Mouse (Mus musculus) forebrain, embryonic 15.5 days (tissue): ENCODE data around the gene Tmprss11b. TPM values are rescaled to one million over a fixed set of nuclear protein-coding genes. Genes with fewer than 3 reads are reported as not detected.
"Not testable (repeated sequence)": the region's sequence is repeated elsewhere in the genome, so short reads cannot be mapped to it uniquely, and the experiment has no call there.

Experiments
- ATAC-seq: fragments of 200-750 bp; cut with Nextera tagmentation; replicated peaks from 2 replicates; pipeline ENCODE4 v1.8.0; 2017; ENCODE audit warnings: mild to moderate bottlenecking, moderate TSS enrichment, moderate library complexity
- H3K27ac ChIP-seq: fragments of 300-500 bp; sonication (generic); replicated peaks from 2 replicates; pipeline ENCODE4 v1.5.1; 2015; ENCODE audit warnings: mild to moderate bottlenecking, inconsistent platforms
- H3K27me3 ChIP-seq: fragments of 300-500 bp; sonication (generic); 2 replicates; pipeline ENCODE4 v1.6.1; 2015; ENCODE audit warnings: inconsistent platforms
- H3K36me3 ChIP-seq: fragments of 300-500 bp; sonication (generic); 2 replicates; pipeline ENCODE4 v1.6.1; 2015; ENCODE audit warnings: mild to moderate bottlenecking, inconsistent platforms
- H3K4me1 ChIP-seq: fragments of 300-500 bp; sonication (generic); 2 replicates; pipeline ENCODE4 v1.6.1; 2015; ENCODE audit warnings: inconsistent platforms
- H3K4me2 ChIP-seq: fragments of 300-500 bp; sonication (generic); replicated peaks from 2 replicates; pipeline ENCODE4 v1.6.1; 2015; ENCODE audit warnings: mild to moderate bottlenecking, inconsistent platforms
- H3K4me3 ChIP-seq: fragments of 300-500 bp; sonication (generic); 2 replicates; pipeline ENCODE4 v1.5.1; 2015; ENCODE audit warnings: mild to moderate bottlenecking, inconsistent platforms
- H3K9ac ChIP-seq: fragments of 300-500 bp; sonication (generic); replicated peaks from 2 replicates; pipeline ENCODE4 v1.6.1; 2015; ENCODE audit warnings: mild to moderate bottlenecking, inconsistent platforms
- H3K9me3 ChIP-seq: fragments of 300-500 bp; sonication (generic); 2 replicates; pipeline ENCODE4 v1.6.1; 2016; ENCODE audit warnings: inconsistent platforms
- WGBS: fragments of 180-500 bp; shearing (Covaris S2); methylation state at CpG from one replicate; pipeline ENCODE4 v1.1.7; 2015; ENCODE audit warnings: mixed read lengths; 5-methylcytosine and 5-hydroxymethylcytosine counted together
- polyA plus RNA-seq: library from polyadenylated mRNA; unstranded; fragments of >200 nt; fragmentation: Nextera tagmentation; extraction: Ambion mirVana; gene quantifications from 2 replicates; pipeline ENCODE4 v1.2.1, GENCODE M21; 2015

Gene Tmprss11b
- polyA plus RNA-seq, result not detected in 2 replicates

GRCm38 (mm10) chr5:86676262-86676661 is at the start of gene Tmprss11b:
Tmprss11b (minus strand) TSS chr5:86676362.
- 89% methylated on average over 5 of the region's 5 CpGs for WGBS
- no peak within 1 kb of the TSS for H3K4me3 ChIP-seq
- H3K9ac ChIP-seq, result no peak within 1 kb of the TSS
- no peak for ATAC-seq
- H3K9me3 ChIP-seq, result no peaks in the 10 kb centered on the region
- no peaks in the 10 kb centered on the region for H3K36me3 ChIP-seq
- no peaks in the 10 kb centered on the region for H3K4me1 ChIP-seq
- H3K27ac ChIP-seq, result no peak within 1 kb of the TSS
- no peaks in the 10 kb centered on the region for H3K27me3 ChIP-seq
- H3K4me2 ChIP-seq, result no peak within 1 kb of the TSS

- no peak overlapping the region for H3K4me3 ChIP-seq
- no peak for ATAC-seq
- no peak overlapping the region for H3K27ac ChIP-seq
- H3K36me3 ChIP-seq, result no peaks in the 10 kb centered on the region
- H3K27me3 ChIP-seq, result no peaks in the 10 kb centered on the region
- H3K4me1 ChIP-seq, result no peaks in the 10 kb centered on the region
- no peaks in the 10 kb centered on the region for H3K9me3 ChIP-seq
- H3K4me2 ChIP-seq, result no peak overlapping the region
- H3K9ac ChIP-seq, result no peak overlapping the region
Observed at GRCm38 (mm10) chr5:86725021-86725420, 48.9 kb upstream of the Tmprss11b start.

- H3K9ac ChIP-seq, result no peak overlapping the region
- 42% methylated on average over 2 of the region's 2 CpGs for WGBS
- no peak for ATAC-seq
Observed at GRCm38 (mm10) chr5:86722820-86723460, 46.8 kb upstream of the Tmprss11b start.

GRCm38 (mm10) chr5:86714967-86715366 is 38.8 kb upstream of the Tmprss11b start:
- no peak for ATAC-seq
- no peaks in the 10 kb centered on the region for H3K4me1 ChIP-seq
- WGBS, result 92% methylated on average over 2 of the region's 2 CpGs

More at GRCm38 (mm10) chr5:86722820-86723460, 46.8 kb upstream of the Tmprss11b start:
- H3K27ac ChIP-seq, result no peak overlapping the region
- no peaks in the 10 kb centered on the region for H3K9me3 ChIP-seq
- no peaks in the 10 kb centered on the region for H3K4me1 ChIP-seq
- no peak overlapping the region for H3K4me3 ChIP-seq
- no peak overlapping the region for H3K4me2 ChIP-seq
- no peaks in the 10 kb centered on the region for H3K36me3 ChIP-seq
- no peaks in the 10 kb centered on the region for H3K27me3 ChIP-seq

GRCm38 (mm10) chr5:86704923-86705322 is 28.8 kb upstream of the Tmprss11b start:
- no peak overlapping the region for H3K4me2 ChIP-seq
- no peak overlapping the region for H3K27ac ChIP-seq
- no peaks in the 10 kb centered on the region for H3K9me3 ChIP-seq
- H3K4me1 ChIP-seq, result no peaks in the 10 kb centered on the region
- 88% methylated on average over 3 of the region's 3 CpGs for WGBS
- no peaks in the 10 kb centered on the region for H3K27me3 ChIP-seq
- no peak for ATAC-seq
- no peaks in the 10 kb centered on the region for H3K36me3 ChIP-seq
- H3K9ac ChIP-seq, result no peak overlapping the region
- H3K4me3 ChIP-seq, result no peak overlapping the region

More at GRCm38 (mm10) chr5:86714967-86715366, 38.8 kb upstream of the Tmprss11b start:
- H3K4me2 ChIP-seq, result no peak overlapping the region
- no peaks in the 10 kb centered on the region for H3K36me3 ChIP-seq
- no peak overlapping the region for H3K27ac ChIP-seq
- no peak overlapping the region for H3K9ac ChIP-seq
- no peaks in the 10 kb centered on the region for H3K27me3 ChIP-seq
- H3K4me3 ChIP-seq, result no peak overlapping the region
- no peaks in the 10 kb centered on the region for H3K9me3 ChIP-seq

- WGBS, result 56% methylated on average over 4 of the region's 4 CpGs
- H3K27me3 ChIP-seq, result no peaks in the 10 kb centered on the region
- no peak for ATAC-seq
Observed at GRCm38 (mm10) chr5:86684667-86685066, 8.5 kb upstream of the Tmprss11b start.

GRCm38 (mm10) chr5:86649185-86649584 is 27.0 kb downstream of the Tmprss11b start:
- not testable (repeated sequence) for H3K27me3 ChIP-seq, ATAC-seq, H3K9ac ChIP-seq, H3K4me1 ChIP-seq, H3K36me3 ChIP-seq, H3K4me3 ChIP-seq, H3K9me3 ChIP-seq, H3K27ac ChIP-seq, H3K4me2 ChIP-seq
- WGBS, result 30% methylated on average over 4 of the region's 4 CpGs

More at GRCm38 (mm10) chr5:86684667-86685066, 8.5 kb upstream of the Tmprss11b start:
- Histone ChIP-seq H3K4me1 (no peaks in the 10 kb centered on the region), H3K9ac (no peak overlapping the region), H3K4me3 (no peak overlapping the region), H3K9me3 (no peaks in the 10 kb centered on the region), H3K36me3 (no peaks in the 10 kb centered on the region), H3K27ac (no peak overlapping the region), H3K4me2 (no peak overlapping the region)

GRCm38 (mm10) chr5:86640795-86641194 is 35.4 kb downstream of the Tmprss11b start:
- Histone ChIP-seq H3K9ac (no peak overlapping the region), H3K36me3 (no peaks in the 10 kb centered on the region), H3K4me1 (no peaks in the 10 kb centered on the region), H3K4me3 (no peak overlapping the region), H3K27ac (no peak overlapping the region), H3K4me2 (no peak overlapping the region), H3K27me3 (no peaks in the 10 kb centered on the region), H3K9me3 (no peaks in the 10 kb centered on the region)
- 80% methylated on average over 3 of the region's 3 CpGs for WGBS
- no peak for ATAC-seq

- ATAC-seq, result no peak
- H3K27ac ChIP-seq, result no peak within 1 kb of the TSS
- H3K36me3 ChIP-seq, result no peaks in the 10 kb centered on the region
- WGBS, result 81% methylated on average over 5 of the region's 5 CpGs
- H3K4me1 ChIP-seq, result no peaks in the 10 kb centered on the region
- H3K9ac ChIP-seq, result no peak within 1 kb of the TSS
- H3K27me3 ChIP-seq, result no peaks in the 10 kb centered on the region
- no peak within 1 kb of the TSS for H3K4me2 ChIP-seq
- H3K4me3 ChIP-seq, result no peak within 1 kb of the TSS
- H3K9me3 ChIP-seq, result no peaks in the 10 kb centered on the region
Observed at GRCm38 (mm10) chr5:86632324-86632723, 43.8 kb downstream of the Tmprss11b start, which contains the start of gene Tmprss11f. Tmprss11f (minus strand) TSS chr5:86632424.

GRCm38 (mm10) chr5:86630700-86631099 is 45.5 kb downstream of the Tmprss11b start:
- H3K27ac ChIP-seq, result no peak overlapping the region
- no peaks in the 10 kb centered on the region for H3K4me1 ChIP-seq
- no peaks in the 10 kb centered on the region for H3K36me3 ChIP-seq
- H3K9ac ChIP-seq, result no peak overlapping the region
- no peak for ATAC-seq
- WGBS, result 85% methylated on average over 2 of the region's 2 CpGs
- no peak overlapping the region for H3K4me3 ChIP-seq
- H3K4me2 ChIP-seq, result no peak overlapping the region
- no peaks in the 10 kb centered on the region for H3K27me3 ChIP-seq
- H3K9me3 ChIP-seq, result no peaks in the 10 kb centered on the region

GRCm38 (mm10) chr5:86621778-86622177 is 54.4 kb downstream of the Tmprss11b start:
- Histone ChIP-seq H3K4me1 (no peaks in the 10 kb centered on the region), H3K36me3 (no peaks in the 10 kb centered on the region), H3K9me3 (no peaks in the 10 kb centered on the region), H3K4me2 (no peak overlapping the region), H3K4me3 (no peak overlapping the region), H3K9ac (no peak overlapping the region), H3K27me3 (no peaks in the 10 kb centered on the region), H3K27ac (no peak overlapping the region)
- 88% methylated on average over 1 of the region's 1 CpGs for WGBS
- ATAC-seq, result no peak
